Mouse (Mus musculus) v-Abl transformed pro-B cells (cell line): ENCODE measurements at regions not wholly inside any gene's neighbourhood (a gene's known extent, or its start where the extent isn't known, plus 50 kb on each side); places are given as distances from the start of the nearest gene placed in this dataset.

ENCODE experiments used
- in situ Hi-C, 2 experiments: fragments of 400-800 bp; cut with MboI; formaldehyde crosslinking; loops; one replicate each; pipeline ENCODE4 v1.15.1; 2025; ENCODE audit not compliant: unreplicated experiment in 2 of 2

- in situ Hi-C loops = no loop called here
Observed at GRCm38 (mm10) chr5:129350024-129350423, 151.0 kb upstream of the Sfswap start.

DNA sequence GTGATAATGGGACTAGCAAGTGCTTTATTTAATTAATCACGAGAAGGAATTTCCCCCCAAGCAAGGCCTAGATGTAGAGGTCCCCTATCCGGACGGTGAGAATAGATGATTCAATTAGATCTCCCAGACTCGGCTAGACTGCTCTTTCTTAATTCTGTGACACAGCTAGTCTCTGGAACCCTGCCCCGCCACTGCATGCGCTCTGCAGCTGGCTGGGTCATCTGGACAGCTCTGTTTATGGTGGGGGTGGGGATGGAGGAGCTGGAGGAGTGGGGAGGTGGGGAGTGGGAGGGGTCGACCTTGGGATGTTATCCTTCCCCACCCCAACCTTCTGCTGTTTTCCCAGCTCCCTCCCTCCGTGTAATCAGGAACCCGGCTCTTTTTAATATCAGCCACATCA is 147.5 kb upstream of the Sfswap start:
- in situ Hi-C loops = no loop called here

- in situ Hi-C loops = no loop called here
Observed at GRCm38 (mm10) chr5:129354877-129355276, 146.1 kb upstream of the Sfswap start.

GRCm38 (mm10) chr5:129361527-129361926 is 139.5 kb upstream of the Sfswap start:
- in situ Hi-C loops = no loop called here

DNA sequence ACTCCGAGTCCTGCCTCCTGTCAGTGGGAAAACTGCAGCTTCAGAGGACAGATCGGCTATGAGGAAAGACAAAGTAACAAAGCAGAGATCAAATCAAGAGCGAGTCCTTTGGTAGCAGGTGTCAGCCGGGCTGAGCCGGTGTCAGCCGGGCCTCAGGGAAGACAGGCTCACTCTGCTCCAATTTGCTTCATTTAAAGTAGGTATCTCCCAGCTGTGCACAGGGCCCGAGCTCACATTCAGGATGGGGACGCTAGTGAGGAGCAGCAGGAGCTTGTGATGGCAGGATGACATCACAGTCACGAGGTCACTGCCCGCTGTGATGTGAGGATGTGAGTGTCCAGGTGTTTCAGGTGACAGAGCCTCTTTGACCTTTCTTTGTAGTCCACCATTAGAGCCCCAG is 137.8 kb upstream of the Sfswap start:
- in situ Hi-C loops = no loop called here

DNA sequence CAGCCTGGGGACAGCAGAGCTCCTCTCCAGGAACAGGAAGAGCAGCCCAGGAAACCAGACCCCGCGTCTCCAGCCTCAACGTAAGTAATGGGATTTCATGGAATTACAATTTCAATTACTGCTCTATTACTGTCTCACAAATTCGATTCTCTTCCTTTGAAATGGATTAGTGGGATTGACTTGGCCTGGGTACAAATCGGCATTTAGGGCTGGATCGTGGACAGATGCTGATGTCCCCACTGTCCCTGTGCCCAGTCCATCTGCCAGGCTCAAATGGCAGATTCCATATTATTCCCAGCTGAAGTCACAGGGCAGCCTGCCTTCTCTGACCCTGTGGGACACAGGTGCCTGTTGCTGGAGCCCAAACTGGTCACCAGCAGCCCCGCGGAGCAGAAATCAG is 136.0 kb upstream of the Sfswap start:
- in situ Hi-C loops = no loop called here

DNA sequence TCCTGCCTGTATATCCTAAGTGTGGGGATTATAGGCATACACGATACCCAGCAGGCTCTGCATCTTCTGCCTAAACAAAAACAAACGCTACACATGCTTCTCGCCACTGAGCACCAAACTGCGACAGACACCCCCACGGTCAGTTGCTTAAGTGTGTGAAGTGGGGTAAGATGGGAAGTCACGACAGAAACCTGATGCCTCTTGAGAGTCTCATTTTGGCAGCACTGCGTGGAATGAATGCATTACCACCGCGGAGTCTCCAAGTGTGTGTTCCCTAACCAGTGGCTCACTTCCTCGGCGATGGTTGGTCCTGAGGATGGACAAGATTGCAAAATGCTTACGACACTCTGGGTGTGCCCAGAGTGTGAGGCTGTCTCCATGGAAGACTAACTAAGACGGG is 133.8 kb upstream of the Sfswap start:
- in situ Hi-C loops = no loop called here

DNA sequence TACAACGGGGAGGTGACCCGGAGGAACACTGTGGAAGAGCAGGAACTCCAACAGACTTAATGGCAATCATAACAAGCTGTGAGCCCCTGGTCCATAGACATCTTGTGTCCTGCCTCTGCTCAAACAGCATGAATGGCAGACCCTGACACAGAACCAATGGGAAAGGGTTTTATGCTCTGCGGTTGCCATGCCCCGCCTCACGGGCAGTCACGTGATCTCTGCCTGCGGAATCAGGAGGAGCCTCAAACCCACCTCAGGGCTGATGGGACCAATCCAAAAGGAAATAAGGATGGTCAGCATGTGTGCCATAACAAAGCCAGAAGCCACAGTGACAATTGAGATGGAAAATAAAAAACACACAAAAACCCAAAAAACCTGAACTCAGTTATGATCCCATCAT is 120.2 kb upstream of the Sfswap start:
- in situ Hi-C loops = loop anchor here in 1 of 2 experiments (25.0 kb wide), 1 partner anchor 206 kb away; the partner anchor contains the start of gene Mmp17

DNA sequence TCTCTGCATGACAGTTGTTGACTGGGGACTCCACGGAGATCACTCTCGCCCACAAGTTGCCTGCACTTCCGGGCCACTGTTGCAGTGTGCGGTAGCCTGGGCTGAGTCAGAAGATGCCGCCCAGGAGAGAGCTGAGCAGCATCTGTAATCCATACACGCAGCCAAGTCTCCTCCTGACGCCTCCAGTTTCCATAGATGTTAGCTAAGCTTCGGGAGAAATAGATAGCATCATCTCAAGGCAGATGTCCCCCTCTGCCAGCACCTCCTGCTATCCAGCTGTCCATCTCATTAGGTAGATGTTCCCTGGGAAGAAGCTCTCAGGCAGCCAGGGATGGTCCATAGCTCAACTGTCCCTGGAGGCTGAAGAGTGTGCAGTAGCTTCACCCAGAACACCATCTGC is 116.0 kb upstream of the Sfswap start:
- in situ Hi-C loops = loop anchor here in 1 of 2 experiments (25.0 kb wide), 1 partner anchor 202 kb away; the partner anchor contains the start of gene Mmp17

DNA sequence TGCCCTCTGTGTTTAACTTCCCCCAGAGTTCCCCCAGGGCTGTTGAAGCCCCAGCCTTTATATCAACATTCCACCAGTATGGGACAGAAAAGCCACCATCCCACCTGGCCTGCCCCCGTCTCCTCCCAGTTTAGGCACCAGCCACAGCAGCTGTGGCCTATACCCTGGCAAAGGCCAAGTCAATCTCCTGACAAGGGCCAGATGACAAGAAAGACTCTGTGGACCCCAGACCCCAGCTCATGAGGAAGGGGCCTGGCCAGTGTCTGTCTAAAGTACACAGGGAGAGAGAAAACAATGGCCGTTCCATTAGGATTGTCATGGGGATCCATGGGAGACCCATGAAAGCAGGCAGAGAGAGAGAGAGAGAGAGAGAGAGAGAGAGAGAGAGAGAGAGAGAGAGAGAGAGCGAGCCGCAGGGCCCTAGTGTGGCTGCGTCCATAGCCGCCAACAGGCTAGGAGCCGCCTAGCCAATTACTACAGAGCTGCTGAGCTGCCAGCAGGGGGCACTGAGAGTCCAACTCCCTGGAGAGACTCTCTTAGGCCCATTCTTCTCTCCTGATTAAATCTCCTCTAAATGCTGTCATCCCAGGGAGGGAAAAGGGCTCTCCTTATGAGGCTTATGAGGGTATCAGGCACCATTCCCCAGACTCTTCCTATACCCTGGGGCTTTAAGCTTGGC is 114.9 kb upstream of the Sfswap start:
- in situ Hi-C loops = loop anchor here in 1 of 2 experiments (25.0 kb wide), 1 partner anchor 201 kb away; the partner anchor contains the start of gene Mmp17

DNA sequence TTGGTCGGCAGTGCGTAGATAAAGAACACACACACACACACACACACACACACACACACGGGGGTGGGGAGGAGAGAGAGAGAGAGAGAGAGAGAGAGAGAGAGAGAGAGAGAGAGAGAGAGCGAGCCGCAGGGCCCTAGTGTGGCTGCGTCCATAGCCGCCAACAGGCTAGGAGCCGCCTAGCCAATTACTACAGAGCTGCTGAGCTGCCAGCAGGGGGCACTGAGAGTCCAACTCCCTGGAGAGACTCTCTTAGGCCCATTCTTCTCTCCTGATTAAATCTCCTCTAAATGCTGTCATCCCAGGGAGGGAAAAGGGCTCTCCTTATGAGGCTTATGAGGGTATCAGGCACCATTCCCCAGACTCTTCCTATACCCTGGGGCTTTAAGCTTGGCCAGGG is 114.3 kb upstream of the Sfswap start:
- in situ Hi-C loops = loop anchor here in 1 of 2 experiments (25.0 kb wide), 1 partner anchor 201 kb away; the partner anchor contains the start of gene Mmp17

- in situ Hi-C loops = loop anchor here in 1 of 2 experiments (25.0 kb wide), 1 partner anchor 200 kb away; the partner anchor contains the start of gene Mmp17
Observed at GRCm38 (mm10) chr5:129387301-129387700, 113.7 kb upstream of the Sfswap start.

GRCm38 (mm10) chr5:129390921-129391371 is 110.1 kb upstream of the Sfswap start:
- in situ Hi-C loops = loop anchor here in 1 of 2 experiments (25.0 kb wide), 1 partner anchor 196 kb away; the partner anchor contains the start of gene Mmp17

- in situ Hi-C loops = loop anchor here in 1 of 2 experiments (25.0 kb wide), 1 partner anchor 194 kb away; the partner anchor contains the start of gene Mmp17
Observed at GRCm38 (mm10) chr5:129393150-129393549, 107.9 kb upstream of the Sfswap start.

DNA sequence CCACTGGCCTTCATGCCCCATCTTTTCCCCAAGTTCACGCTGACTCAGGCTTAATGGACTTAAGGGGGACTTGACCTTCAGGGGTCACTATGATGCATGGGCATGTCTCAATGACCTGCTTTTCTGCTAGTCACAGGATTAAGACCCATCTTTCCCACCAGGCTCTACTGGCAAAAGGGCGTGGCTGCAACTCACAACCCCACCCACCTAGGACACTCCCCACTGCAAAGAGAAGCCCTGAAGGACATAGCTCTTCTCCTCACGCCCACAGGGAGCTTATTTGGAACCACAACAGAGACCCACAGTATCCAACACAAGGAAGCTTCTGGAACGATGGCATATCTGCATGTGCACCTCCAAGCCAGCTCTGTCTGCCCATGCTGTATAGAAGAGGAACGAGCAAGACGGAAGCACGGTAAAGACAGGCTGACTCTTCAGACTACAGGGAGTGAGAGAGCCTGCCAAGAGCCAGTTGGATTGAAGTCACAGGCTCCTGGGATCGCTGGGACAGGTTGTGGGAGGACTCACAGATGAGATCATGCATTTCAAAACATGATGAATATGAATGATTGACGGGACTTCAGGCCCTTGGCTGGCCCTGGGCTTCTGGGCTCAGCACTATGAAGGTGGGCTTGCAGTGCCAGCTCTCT is 107.3 kb upstream of the Sfswap start:
- in situ Hi-C loops = loop anchor here in 1 of 2 experiments (25.0 kb wide), 1 partner anchor 194 kb away; the partner anchor contains the start of gene Mmp17

DNA sequence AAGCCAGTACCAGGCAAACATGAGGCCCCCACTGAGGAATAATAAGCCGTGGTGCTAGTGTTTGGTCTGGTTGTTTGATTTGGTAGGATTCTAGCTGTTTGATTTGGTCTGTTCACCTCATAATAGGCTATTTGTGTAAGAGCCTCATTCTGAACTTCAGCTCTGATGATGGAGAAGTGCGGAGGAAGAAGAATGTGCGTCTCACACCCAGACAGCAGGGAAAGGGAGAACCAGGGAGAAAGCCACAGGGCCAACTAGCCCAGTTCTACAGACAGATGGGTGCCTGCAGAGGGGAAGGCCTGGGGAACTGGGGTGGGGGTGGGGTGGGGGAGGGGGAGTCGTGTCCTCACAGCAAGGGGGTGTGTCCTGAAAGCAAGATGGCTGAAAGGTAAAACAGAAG is 106.6 kb upstream of the Sfswap start:
- in situ Hi-C loops = loop anchor here in 1 of 2 experiments (25.0 kb wide), 1 partner anchor 193 kb away; the partner anchor contains the start of gene Mmp17

DNA sequence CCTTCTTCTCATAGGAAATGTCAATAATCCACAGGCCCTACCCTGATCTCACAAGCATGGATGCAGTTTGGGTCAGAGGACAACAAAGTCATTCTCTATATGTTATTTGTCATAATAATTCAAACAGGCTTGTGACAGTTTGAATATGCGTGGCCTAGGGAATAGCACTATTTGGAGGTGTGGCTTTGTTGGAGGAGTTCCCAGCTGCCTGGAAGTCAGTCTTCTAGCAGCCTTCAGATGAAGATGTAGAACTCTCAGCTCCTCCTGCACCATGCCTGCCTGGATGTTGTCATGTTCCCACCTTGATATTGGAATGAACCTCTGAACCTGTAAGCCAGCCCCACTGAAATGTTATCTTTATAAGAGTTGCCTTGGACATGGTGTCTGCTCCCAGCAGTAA is 103.7 kb upstream of the Sfswap start:
- in situ Hi-C loops = loop anchor here in 1 of 2 experiments (25.0 kb wide), 1 partner anchor 190 kb away; the partner anchor contains the start of gene Mmp17

DNA sequence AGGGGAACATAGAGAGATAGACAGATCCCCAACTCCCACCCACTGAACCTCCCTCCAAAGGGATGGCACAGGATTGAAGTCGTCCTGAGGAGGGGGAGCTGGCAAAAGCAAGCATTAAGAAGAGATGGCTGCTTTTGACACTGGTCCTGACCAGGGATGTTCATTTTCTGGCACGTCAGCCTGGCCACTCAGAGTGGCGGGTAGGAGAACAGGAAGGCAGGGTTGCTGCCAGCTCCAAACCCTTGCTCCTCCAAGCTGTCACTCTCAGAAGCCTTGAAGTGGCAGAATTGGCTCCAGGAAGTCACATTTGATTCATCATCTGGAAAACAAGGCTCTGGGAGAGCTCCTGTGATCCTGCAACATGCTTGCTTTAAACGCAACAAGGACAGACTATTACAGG is 94.8 kb upstream of the Sfswap start:
- in situ Hi-C loops = no loop called here

GRCm38 (mm10) chr5:129409440-129410004 is 91.5 kb upstream of the Sfswap start:
- in situ Hi-C loops = no loop called here

DNA sequence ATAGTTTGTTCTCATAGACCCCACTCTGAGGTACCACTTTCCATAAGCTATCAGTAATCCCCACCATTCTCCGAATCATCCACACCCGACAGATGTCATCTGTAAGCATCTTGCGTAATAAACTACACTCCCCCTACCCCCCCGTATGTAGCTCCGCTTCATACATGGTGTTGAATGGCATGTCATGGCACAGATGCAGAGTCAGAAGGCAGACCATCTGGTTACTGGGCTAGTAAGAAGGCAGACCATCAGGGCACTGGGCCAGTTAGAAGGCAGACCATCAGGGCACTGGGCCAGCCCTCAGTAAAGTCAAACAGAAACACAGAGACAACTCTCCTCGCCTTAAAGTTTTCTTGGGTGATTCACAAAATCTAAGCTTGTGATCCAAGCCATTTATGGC is 88.9 kb upstream of the Sfswap start:
- in situ Hi-C loops = no loop called here
